Mouse (Mus musculus) bone marrow macrophage, adult 2 months (primary cell): ENCODE results near the gene Slc25a51. TPM values are rescaled to one million over a fixed set of nuclear protein-coding genes. Genes with fewer than 3 reads are reported as not detected.
A peak's percentile ranks its signal among the peaks of the same experiment; 100 is the strongest.

ENCODE experiments used
- H3K27ac ChIP-seq: 2 replicates; pipeline ENCODE4 v1.5.1; 2012; ENCODE audit warnings: low read depth, low read length; ENCODE audit not compliant: insufficient read depth
- H3K4me1 ChIP-seq: 2 replicates; pipeline ENCODE4 v1.6.1; 2012; ENCODE audit warnings: low read length; ENCODE audit not compliant: control insufficient read depth, insufficient read depth
- H3K4me3 ChIP-seq: 2 replicates; pipeline ENCODE4 v1.5.1; 2012; ENCODE audit warnings: mild to moderate bottlenecking, low read length, moderate library complexity; ENCODE audit not compliant: insufficient read depth
- CTCF ChIP-seq: IDR thresholded peaks from 2 replicates; pipeline ENCODE4 v1.5.1; 2012; ENCODE audit warnings: low read depth, mild to moderate bottlenecking, low read length, moderate library complexity
- POLR2A ChIP-seq: IDR thresholded peaks from 2 replicates; pipeline ENCODE4 v1.6.1; 2012; ENCODE audit warnings: mild to moderate bottlenecking, low read depth, low read length, borderline replicate concordance
- polyA plus RNA-seq: library from polyadenylated mRNA; stranded (reverse); fragments of >200 nt; gene quantifications from 2 replicates; pipeline ENCODE4 v1.2.4, GENCODE M21; 2012; ENCODE audit not compliant: missing spikeins, insufficient read depth, insufficient read length

Slc25a51 gene
- polyA plus RNA-seq, 1 experiment, result 54.6 TPM

DNA sequence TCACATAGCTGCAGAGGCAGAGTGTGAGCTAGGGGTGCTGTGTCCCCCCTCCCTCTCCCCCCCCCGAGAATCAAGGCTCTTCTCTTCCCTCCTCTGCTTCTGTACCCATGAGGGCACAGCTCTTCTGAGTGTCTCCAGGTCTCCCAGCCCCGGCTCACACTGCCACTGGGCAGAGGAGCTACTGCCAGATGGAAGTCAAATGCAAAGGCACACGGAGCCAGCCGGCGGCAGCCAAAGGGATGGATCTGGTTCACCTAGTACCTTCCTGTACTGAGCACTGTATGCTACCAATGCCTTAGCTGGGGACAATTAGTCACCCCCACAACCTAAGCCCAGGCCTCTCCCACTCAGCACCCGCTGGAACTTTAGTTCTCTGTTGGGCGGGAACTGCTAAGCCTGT is 7.7 kb upstream of the Slc25a51 start:
- H3K4me3 ChIP-seq, result no peak overlapping the region
- no peaks in the 10 kb centered on the region for H3K4me1 ChIP-seq
- TF ChIP-seq CTCF (no peak), POLR2A (no peak)
- H3K27ac ChIP-seq, result no peak overlapping the region

DNA sequence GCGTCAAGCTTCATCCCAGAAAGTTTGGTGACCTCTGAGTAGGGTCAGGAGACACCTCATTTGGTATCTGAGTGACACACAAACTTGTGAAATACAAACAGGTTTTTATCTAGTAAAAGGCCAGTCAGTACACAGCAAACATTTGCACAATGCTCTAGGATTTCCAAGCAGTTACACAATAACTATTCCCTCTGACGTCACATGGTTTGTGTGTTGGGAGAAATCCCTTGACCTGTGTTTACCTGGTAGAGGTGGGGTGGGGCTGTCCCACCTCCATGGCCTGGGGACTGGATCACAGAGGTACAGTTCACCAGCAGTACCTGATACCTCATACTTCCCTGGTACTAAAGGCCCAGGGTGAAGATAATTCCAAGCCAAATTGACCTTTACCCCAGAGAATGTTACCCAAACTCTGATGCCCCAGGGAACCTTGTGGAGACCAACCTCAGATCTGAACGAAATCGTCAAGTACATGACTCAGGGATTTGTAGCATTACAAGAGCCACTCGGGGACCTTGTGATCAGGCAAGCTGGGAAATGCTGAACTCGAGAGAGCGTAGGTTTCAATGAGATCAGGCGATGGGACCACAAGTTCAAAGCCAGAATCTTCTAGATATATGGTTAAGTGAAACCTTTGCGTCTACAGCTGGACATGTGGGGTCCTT is 5.2 kb upstream of the Slc25a51 start:
- Histone ChIP-seq H3K4me3 (no peak overlapping the region), H3K27ac (no peak overlapping the region), H3K4me1 (peaks cover 10% of the 10 kb centered on the region)
- TF ChIP-seq POLR2A, result no peak
- TF ChIP-seq CTCF, result no peak

DNA sequence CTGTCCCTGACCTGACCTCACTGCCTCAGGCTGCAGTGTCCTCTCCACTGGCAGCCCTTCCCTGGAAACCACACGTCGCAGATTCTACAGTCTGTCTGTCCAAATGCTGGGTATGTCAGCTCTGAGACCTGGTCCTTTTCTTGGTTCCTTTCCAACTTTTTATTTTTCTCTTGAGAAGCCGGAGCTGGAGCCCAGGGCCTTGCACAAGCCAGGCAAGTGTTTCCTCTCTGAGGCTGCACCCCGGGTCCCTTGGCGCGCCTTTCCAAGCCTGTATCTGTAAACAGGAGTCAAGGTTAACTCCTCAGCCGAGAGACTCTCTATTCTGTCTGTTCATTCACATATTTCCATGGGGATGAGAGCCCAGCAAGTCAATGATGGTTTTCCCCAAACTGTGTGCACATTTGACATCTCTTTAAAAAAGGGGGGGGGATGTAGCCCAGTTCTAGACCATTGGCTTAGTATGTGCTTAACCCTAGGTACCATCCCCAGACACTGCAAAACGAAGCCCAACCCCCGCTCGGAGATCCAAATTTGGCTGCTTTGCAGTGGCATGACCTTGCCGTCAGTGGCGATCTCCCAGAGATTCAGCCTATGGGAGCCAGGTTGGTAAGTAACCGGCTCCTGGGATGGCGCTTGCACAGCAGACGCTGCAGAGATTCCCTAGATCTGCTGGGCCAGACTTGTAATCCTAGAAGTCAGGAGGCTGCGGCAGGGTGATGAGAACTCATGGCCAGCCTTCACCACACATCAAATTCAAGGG is 4.0 kb upstream of the Slc25a51 start:
- no peak overlapping the region for H3K27ac ChIP-seq
- peaks cover 10% of the 10 kb centered on the region for H3K4me1 ChIP-seq
- TF ChIP-seq CTCF, result no peak
- TF ChIP-seq POLR2A, result no peak
- H3K4me3 ChIP-seq, result no peak overlapping the region

GRCm38 (mm10) chr4:45411181-45411790 is 2.7 kb upstream of the Slc25a51 start:
- no peak for TF ChIP-seq CTCF
- TF ChIP-seq POLR2A, result no peak
- Histone ChIP-seq H3K27ac (no peak overlapping the region), H3K4me1 (peaks cover 15% of the 10 kb centered on the region)

GRCm38 (mm10) chr4:45409270-45409669 is 704 bp upstream of the Slc25a51 start:
- Histone ChIP-seq H3K27ac (peak overlapping the region; percentile 68), H3K4me3 (peak overlapping the region; percentile 81), H3K4me1 (peaks cover 17% of the 10 kb centered on the region)
- TF ChIP-seq CTCF (no peak), POLR2A (no peak)

More at GRCm38 (mm10) chr4:45411181-45411790, 2.7 kb upstream of the Slc25a51 start:
- H3K4me3 ChIP-seq, result no peak overlapping the region

DNA sequence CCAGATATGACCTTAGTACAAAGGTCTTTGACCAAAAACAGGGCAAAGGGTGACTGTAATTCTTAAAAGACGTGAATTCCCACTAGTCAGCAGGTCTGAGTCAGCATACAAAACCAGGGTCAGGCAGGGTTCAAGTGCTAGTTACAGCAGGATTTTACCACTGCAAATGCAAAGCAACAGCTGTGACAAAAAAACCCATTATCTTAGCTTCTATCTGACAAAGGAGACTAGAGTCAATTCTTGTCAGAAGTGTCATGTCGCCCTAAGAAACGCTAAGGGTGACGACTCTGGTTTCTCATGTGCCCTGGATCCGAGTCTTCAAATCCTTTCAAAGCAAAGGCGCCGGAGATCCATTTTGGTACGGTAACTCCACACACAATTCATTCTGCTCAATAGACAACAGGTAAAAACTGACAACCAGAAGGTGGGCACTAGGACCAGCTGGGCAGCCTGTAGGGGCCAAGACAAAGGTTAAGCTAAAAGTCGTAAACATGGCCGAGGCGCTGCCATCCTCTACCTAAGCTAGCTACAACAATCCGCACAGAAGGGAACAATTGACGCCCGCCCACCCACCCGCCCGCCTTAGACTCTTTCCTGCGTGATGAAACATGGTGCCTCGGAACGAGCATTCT is 747 bp downstream of the Slc25a51 start:
- Histone ChIP-seq H3K27ac (peak overlapping the region; percentile 66), H3K4me3 (peak overlapping the region; percentile 81), H3K4me1 (peaks cover 17% of the 10 kb centered on the region)
- TF ChIP-seq POLR2A (no peak), CTCF (no peak)

- Histone ChIP-seq H3K27ac (no peak overlapping the region), H3K4me1 (peaks cover 17% of the 10 kb centered on the region), H3K4me3 (peak overlapping the region; percentile 81; the same call in 1 of the 2 replicates)
- no peak for TF ChIP-seq CTCF
- TF ChIP-seq POLR2A, result no peak
Measured at GRCm38 (mm10) chr4:45407001-45407702, 1.4 kb downstream of the Slc25a51 start.

DNA sequence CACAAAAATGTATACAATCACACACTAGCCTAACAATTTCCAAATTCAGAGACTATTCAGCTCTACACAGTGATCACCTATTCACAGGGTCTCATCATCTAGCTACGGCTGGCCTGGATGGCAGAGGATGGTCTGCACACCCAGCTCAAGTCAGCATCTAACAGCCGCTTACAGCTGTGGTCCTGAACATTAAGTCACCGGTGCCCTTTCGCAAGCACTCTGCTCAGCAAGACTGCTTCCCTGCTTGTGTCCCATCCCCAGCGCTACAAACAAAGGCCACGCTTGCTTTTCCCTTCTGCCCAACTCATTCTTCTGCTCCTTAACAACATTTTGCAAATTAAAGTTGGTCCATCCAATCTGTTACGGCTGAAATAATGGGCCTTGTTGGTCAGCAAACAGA is 2.2 kb downstream of the Slc25a51 start:
- Histone ChIP-seq H3K27ac (no peak overlapping the region), H3K4me3 (no peak overlapping the region), H3K4me1 (peaks cover 17% of the 10 kb centered on the region)
- TF ChIP-seq CTCF, result no peak
- TF ChIP-seq POLR2A, result no peak

DNA sequence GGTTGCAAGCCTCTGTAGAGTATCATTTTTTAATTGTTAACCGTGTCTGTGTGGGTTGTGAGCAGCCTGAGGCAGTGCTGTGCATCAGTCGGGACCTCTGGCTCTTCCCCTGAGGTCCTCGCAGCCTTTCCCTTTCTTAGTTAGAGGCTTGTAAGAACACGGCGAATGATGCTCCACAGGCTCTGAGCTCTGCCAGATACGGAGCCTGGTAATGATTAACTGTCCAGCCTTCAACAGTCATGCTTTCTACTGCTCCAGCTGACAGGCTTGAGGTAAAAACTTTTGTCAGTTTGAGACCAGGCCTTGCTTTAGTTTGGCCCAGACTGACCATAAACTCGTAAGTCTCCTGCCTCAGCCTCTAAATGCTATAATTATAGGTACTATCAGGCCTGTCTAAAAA is 3.3 kb downstream of the Slc25a51 start:
- H3K4me1 ChIP-seq, result peaks cover 14% of the 10 kb centered on the region
- no peak overlapping the region for H3K4me3 ChIP-seq
- no peak for TF ChIP-seq POLR2A
- TF ChIP-seq CTCF, result no peak
- no peak overlapping the region for H3K27ac ChIP-seq
